Mouse (Mus musculus): ENCODE data around the gene Wnt11. TPM values are rescaled to one million over a fixed set of nuclear protein-coding genes. Genes with fewer than 3 reads are reported as not detected.

Gene Wnt11
- polyA plus RNA-seq, 1 experiment from 2014 or later = 5.8 TPM

DNA sequence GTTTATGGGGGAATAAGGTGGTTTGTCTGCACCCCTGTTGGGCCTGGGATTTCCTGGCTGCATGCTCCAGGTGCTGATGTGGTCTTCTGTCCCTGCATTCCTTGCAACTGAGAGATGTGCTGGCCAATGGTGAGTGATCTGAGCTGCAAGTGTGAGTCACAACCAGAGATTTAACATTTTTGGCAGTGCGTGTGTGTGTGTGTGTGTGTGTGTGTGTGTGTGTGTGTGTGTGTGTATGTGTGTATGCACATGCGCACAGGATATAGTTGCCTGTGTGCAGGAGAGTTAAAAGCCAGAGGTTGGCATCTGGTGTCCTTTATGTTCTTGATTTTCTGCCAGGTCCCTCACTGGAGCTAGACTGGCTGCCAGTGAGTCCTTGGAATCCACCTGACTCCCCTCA is 44.3 kb downstream of the Wnt11 start:
- H3K9ac ChIP-seq (ENCODE audit: low read length) = no peak overlapping the region
- WGBS = 75% methylated on average over 2 of the region's 2 CpGs
- H3K4me2 ChIP-seq (ENCODE audit: low read depth, low read length) = no peak overlapping the region
- H3K36me3 ChIP-seq (ENCODE audit: control insufficient read depth, insufficient read depth, low read length) = 0 out of 2 replicates have a peak, but pooled peaks cover 2% of the 10 kb centered on the region
- H3K4me1 ChIP-seq (ENCODE audit: control insufficient read depth, insufficient read depth, low read length) = 0 out of 2 replicates have a peak, but pooled peaks cover 5% of the 10 kb centered on the region
- H3K9me3 ChIP-seq (replicated peaks; ENCODE audit: control insufficient read depth, low read length) = no peaks in the 10 kb centered on the region
- no peak for ATAC-seq (ENCODE audit: insufficient read depth, low FRiP score)
- no peak overlapping the region for H3K27ac ChIP-seq (ENCODE audit: low read length)
- no peaks in the 10 kb centered on the region for H3K27me3 ChIP-seq (ENCODE audit: control insufficient read depth, insufficient read depth, low read length)
- H3K4me3 ChIP-seq (replicated peaks; ENCODE audit: low read length) = no peak overlapping the region

DNA sequence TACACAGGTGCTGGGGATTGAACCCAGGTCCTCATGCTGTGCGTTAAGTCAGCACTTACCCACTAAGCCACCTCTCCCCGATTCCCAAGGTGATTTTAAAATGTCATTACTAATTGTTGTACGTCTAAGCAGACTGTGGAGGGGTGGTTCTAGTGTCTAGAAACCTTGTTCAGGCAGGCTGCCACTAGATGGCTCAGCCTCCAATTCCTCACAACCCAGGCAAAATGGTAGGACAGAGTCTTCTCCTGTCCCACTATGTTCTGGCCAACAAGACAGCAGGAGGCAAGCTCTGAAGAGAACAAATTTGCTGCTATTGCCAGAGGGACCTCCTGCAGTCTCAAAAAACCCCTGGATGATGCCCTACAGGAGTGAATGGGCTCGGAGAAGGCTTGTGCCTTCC is 47.0 kb downstream of the Wnt11 start:
- Histone ChIP-seq H3K27ac (ENCODE audit: low read length) (no peak overlapping the region), H3K9me3 (replicated peaks; ENCODE audit: control insufficient read depth, low read length) (no peaks in the 10 kb centered on the region), H3K36me3 (ENCODE audit: control insufficient read depth, insufficient read depth, low read length) (peaks cover 5% of the 10 kb centered on the region; the same call in 1 of the 2 replicates), H3K4me3 (replicated peaks; ENCODE audit: low read length) (no peak overlapping the region), H3K27me3 (ENCODE audit: control insufficient read depth, insufficient read depth, low read length) (no peaks in the 10 kb centered on the region), H3K4me1 (ENCODE audit: control insufficient read depth, insufficient read depth, low read length) (no peaks in the 10 kb centered on the region), H3K4me2 (ENCODE audit: low read depth, low read length) (no peak overlapping the region), H3K9ac (ENCODE audit: low read length) (no peak overlapping the region)
- WGBS = 60% methylated on average over 4 of the region's 4 CpGs
- ATAC-seq (ENCODE audit: insufficient read depth, low FRiP score) = no peak

DNA sequence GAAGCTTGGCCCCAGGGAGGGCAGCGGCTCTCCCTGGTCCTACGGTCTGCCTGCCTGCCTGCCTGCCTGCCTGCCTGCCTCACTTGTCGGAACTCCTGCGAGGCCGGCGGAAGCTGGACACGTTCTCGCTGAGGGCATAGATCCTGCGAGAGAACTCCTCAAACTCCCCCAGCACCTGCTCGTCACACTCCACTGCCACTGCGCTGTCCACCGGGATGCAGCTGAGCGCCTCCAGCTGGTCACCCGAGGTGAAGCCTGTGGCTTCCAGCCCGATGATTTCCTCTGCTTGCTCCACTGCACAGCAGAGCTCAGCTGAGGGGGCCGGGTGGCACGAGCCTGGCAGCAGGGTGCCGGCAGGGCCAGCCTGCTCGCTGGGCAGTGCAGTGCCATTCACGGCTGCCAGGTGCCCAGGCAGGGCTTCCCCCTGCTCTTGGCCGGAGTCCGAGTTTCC is 52.9 kb downstream of the Wnt11 start:
- Histone ChIP-seq H3K4me2 (ENCODE audit: low read depth, low read length) (no peak overlapping the region), H3K9me3 (replicated peaks; ENCODE audit: control insufficient read depth, low read length) (no peaks in the 10 kb centered on the region), H3K9ac (ENCODE audit: low read length) (no peak overlapping the region), H3K27ac (ENCODE audit: low read length) (no peak overlapping the region), H3K27me3 (ENCODE audit: control insufficient read depth, insufficient read depth, low read length) (no peaks in the 10 kb centered on the region), H3K4me3 (replicated peaks; ENCODE audit: low read length) (no peak overlapping the region), H3K36me3 (ENCODE audit: control insufficient read depth, insufficient read depth, low read length) (peaks cover 5% of the 10 kb centered on the region; the same call in 1 of the 2 replicates), H3K4me1 (ENCODE audit: control insufficient read depth, insufficient read depth, low read length) (0 out of 2 replicates have a peak, but pooled peaks cover 3% of the 10 kb centered on the region)
- no peak for ATAC-seq (ENCODE audit: insufficient read depth, low FRiP score)
- WGBS = 67% methylated on average over 22 of the region's 22 CpGs

DNA sequence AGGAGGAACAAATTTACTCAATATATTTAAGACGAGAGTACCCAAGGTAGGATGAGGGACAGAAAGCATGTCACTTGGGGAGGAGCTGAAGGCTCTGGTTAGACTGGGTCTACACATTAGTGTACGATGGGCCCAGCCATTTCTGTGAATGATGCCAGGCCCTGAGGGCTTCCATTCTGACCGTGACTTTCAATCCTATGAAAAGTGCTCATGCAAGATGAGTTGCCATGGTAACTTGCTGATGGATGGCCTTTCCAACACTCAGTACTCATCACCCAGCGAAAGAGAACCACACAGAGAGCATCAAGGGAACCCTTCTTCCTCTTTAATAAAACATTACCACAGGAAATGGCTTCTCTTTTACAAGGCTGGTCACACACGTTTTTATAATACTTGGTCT is 53.9 kb downstream of the Wnt11 start:
- H3K4me1 ChIP-seq (ENCODE audit: control insufficient read depth, insufficient read depth, low read length) = 0 out of 2 replicates have a peak, but pooled peaks cover 3% of the 10 kb centered on the region
- no peak for ATAC-seq (ENCODE audit: insufficient read depth, low FRiP score)
- no peaks in the 10 kb centered on the region for H3K27me3 ChIP-seq (ENCODE audit: control insufficient read depth, insufficient read depth, low read length)
- H3K9me3 ChIP-seq (replicated peaks; ENCODE audit: control insufficient read depth, low read length) = no peaks in the 10 kb centered on the region
- no peak overlapping the region for H3K4me2 ChIP-seq (ENCODE audit: low read depth, low read length)
- H3K9ac ChIP-seq (ENCODE audit: low read length) = no peak overlapping the region
- H3K36me3 ChIP-seq (ENCODE audit: control insufficient read depth, insufficient read depth, low read length) = peaks cover 2% of the 10 kb centered on the region; the same call in 1 of the 2 replicates
- no peak overlapping the region for H3K4me3 ChIP-seq (replicated peaks; ENCODE audit: low read length)
- no peak overlapping the region for H3K27ac ChIP-seq (ENCODE audit: low read length)
- WGBS = 77% methylated on average over 5 of the region's 5 CpGs

DNA sequence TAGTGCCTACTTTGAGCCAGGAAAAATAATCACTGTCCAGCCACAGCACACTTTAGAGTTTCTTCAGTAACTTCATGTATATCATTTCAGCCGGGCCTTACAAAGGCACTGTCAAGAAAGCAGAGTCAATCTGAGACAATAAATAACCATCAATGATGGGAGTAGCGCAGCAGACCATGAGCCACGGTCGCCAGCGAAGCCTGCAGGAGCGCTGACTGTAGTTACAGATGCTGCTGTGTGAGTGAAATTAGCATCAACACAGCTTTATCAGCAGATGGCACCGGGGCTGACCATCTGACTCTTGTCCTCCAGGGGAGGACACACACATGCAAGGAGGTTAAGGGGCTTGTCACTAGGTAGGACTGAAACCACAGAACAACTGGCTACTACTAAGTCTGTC is 54.3 kb downstream of the Wnt11 start:
- Histone ChIP-seq H3K9me3 (replicated peaks; ENCODE audit: control insufficient read depth, low read length) (no peaks in the 10 kb centered on the region), H3K4me2 (ENCODE audit: low read depth, low read length) (no peak overlapping the region), H3K9ac (ENCODE audit: low read length) (no peak overlapping the region), H3K27me3 (ENCODE audit: control insufficient read depth, insufficient read depth, low read length) (no peaks in the 10 kb centered on the region), H3K36me3 (ENCODE audit: control insufficient read depth, insufficient read depth, low read length) (peaks cover 2% of the 10 kb centered on the region; the same call in 1 of the 2 replicates), H3K27ac (ENCODE audit: low read length) (no peak overlapping the region), H3K4me3 (replicated peaks; ENCODE audit: low read length) (no peak overlapping the region), H3K4me1 (ENCODE audit: control insufficient read depth, insufficient read depth, low read length) (0 out of 2 replicates have a peak, but pooled peaks cover 3% of the 10 kb centered on the region)
- WGBS = 71% methylated on average over 7 of the region's 7 CpGs
- ATAC-seq (ENCODE audit: insufficient read depth, low FRiP score) = no peak

DNA sequence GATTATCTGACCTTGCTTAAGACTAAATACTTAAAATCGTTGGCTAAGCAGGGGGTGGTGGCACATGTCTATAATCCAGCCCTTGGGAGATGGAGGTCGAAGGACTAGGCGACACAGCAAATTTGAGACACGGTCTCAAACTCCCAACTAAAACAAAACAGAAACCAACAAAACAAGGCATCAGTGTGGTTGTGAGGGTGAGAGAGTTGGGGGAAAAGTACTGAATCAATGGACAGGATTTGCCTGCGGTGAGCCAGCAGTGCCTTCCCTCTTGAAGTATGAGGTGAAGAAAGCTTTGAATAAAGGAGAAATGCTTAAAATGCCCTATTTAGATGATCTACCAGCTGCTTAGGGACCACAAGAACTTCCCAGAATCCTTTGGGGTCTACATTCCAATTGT is 58.2 kb downstream of the Wnt11 start:
- Histone ChIP-seq H3K4me3 (replicated peaks; ENCODE audit: low read length) (no peak overlapping the region), H3K27ac (ENCODE audit: low read length) (no peak overlapping the region), H3K4me1 (ENCODE audit: control insufficient read depth, insufficient read depth, low read length) (peaks cover 32% of the 10 kb centered on the region), H3K9ac (ENCODE audit: low read length) (no peak overlapping the region), H3K27me3 (ENCODE audit: control insufficient read depth, insufficient read depth, low read length) (no peaks in the 10 kb centered on the region), H3K36me3 (ENCODE audit: control insufficient read depth, insufficient read depth, low read length) (no peaks in the 10 kb centered on the region), H3K4me2 (ENCODE audit: low read depth, low read length) (no peak overlapping the region), H3K9me3 (replicated peaks; ENCODE audit: control insufficient read depth, low read length) (no peaks in the 10 kb centered on the region)
- ATAC-seq (ENCODE audit: insufficient read depth, low FRiP score) = no peak
- 91% methylated on average over 5 of the region's 5 CpGs for WGBS

DNA sequence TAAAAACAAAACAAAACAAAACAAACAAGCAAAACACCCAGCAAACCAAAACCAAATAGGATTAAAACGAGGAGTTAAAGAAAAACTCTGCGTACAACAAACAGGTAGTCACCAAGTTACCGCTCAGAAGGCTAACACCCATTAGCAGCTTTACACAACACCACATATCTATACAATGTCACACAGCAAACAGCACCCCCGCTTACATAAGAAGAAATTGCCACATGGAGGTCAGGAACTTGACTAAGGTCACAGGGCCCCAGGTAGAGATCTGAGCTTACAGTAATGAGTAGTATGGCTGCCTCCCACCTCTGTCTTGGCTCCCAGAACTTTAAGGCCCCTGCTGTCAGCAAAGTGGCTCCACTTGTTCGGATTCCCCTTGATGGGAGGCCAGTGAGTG is 59.4 kb downstream of the Wnt11 start:
- Histone ChIP-seq H3K4me3 (replicated peaks; ENCODE audit: low read length) (no peak overlapping the region), H3K4me1 (ENCODE audit: control insufficient read depth, insufficient read depth, low read length) (peaks cover 33% of the 10 kb centered on the region), H3K27me3 (ENCODE audit: control insufficient read depth, insufficient read depth, low read length) (no peaks in the 10 kb centered on the region), H3K9ac (ENCODE audit: low read length) (no peak overlapping the region), H3K36me3 (ENCODE audit: control insufficient read depth, insufficient read depth, low read length) (no peaks in the 10 kb centered on the region), H3K27ac (ENCODE audit: low read length) (peak overlapping the region; percentile 48), H3K4me2 (ENCODE audit: low read depth, low read length) (no peak overlapping the region), H3K9me3 (replicated peaks; ENCODE audit: control insufficient read depth, low read length) (no peaks in the 10 kb centered on the region)
- ATAC-seq (ENCODE audit: insufficient read depth, low FRiP score) = no peak
- WGBS = 82% methylated on average over 5 of the region's 5 CpGs

DNA sequence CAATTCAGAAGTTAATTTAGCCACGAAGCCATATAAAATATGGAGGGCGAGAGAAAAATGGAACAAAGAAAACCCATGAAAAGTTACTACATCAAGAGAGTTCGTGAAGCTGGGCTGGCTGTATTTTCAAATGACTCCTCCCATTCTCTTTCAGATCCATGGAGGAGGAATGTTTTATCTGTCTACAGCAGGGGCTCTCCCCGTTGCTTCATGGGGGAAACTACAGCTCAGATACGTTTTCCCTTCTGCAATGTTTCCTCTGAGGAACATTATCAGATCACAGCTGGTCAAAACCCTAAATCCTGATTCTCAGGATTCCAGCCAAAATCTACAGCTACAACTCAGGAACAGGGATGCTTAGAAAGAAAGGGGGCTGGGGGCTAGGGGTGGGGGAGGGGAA is 59.9 kb downstream of the Wnt11 start:
- ATAC-seq (ENCODE audit: insufficient read depth, low FRiP score) = no peak

DNA sequence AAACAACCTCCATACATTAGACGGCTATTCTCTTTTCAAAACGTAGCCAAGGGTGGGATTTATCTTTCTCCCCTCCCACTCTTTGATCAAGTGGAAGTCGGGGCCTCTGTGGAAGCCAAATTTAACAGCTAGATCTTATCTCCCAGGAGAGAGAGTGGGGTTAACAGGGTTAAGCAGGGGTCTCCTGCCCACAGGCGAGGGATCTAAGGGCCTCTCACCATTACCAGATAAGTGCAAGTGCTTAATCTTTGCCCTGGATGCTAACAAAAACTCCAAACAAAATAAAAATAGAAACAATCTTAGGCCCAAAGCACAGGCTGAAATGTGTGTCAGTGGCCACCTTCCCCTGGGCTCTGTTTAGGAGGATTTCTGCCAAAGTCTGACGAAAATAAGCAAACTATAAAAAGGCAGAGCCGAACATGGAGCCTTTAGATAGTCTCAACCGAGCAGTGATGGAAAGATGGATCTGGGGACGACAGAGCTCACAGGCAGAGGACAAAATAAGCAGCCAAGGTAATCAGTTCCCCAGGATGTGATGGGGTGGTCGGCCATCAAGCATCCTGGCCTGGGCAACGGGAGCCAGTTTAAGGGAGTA is 60.7 kb downstream of the Wnt11 start:
- H3K27ac ChIP-seq (ENCODE audit: low read length) = peak overlapping the region; percentile 76
- H3K4me2 ChIP-seq (ENCODE audit: low read depth, low read length) = no peak overlapping the region
- no peak; the same call in 1 of the 2 replicates for ATAC-seq (ENCODE audit: insufficient read depth, low FRiP score)
- H3K4me1 ChIP-seq (ENCODE audit: control insufficient read depth, insufficient read depth, low read length) = peaks cover 37% of the 10 kb centered on the region
- WGBS = 25% methylated on average over 10 of the region's 10 CpGs
- no peak overlapping the region for H3K4me3 ChIP-seq (replicated peaks; ENCODE audit: low read length)
- H3K36me3 ChIP-seq (ENCODE audit: control insufficient read depth, insufficient read depth, low read length) = no peaks in the 10 kb centered on the region
- H3K9ac ChIP-seq (ENCODE audit: low read length) = 0 out of 2 replicates have a peak overlapping the region, but pooled peaks have one; percentile 20
- H3K9me3 ChIP-seq (replicated peaks; ENCODE audit: control insufficient read depth, low read length) = no peaks in the 10 kb centered on the region
- no peaks in the 10 kb centered on the region for H3K27me3 ChIP-seq (ENCODE audit: control insufficient read depth, insufficient read depth, low read length)

More for the DNA sequence above, 59.9 kb downstream of the Wnt11 start:
- no peak overlapping the region for H3K4me3 ChIP-seq (replicated peaks; ENCODE audit: low read length)
- no peak overlapping the region for H3K4me2 ChIP-seq (ENCODE audit: low read depth, low read length)
- H3K4me1 ChIP-seq (ENCODE audit: control insufficient read depth, insufficient read depth, low read length) = peaks cover 33% of the 10 kb centered on the region
- H3K9ac ChIP-seq (ENCODE audit: low read length) = no peak overlapping the region
- H3K9me3 ChIP-seq (replicated peaks; ENCODE audit: control insufficient read depth, low read length) = no peaks in the 10 kb centered on the region
- H3K27ac ChIP-seq (ENCODE audit: low read length) = peak overlapping the region; percentile 54
- H3K27me3 ChIP-seq (ENCODE audit: control insufficient read depth, insufficient read depth, low read length) = no peaks in the 10 kb centered on the region
- 40% methylated on average over 5 of the region's 5 CpGs for WGBS
- H3K36me3 ChIP-seq (ENCODE audit: control insufficient read depth, insufficient read depth, low read length) = no peaks in the 10 kb centered on the region
